Mouse (Mus musculus) heart, adult 2 months (tissue): ENCODE measurements at regions not wholly inside any gene's neighbourhood (a gene's known extent, or its start where the extent isn't known, plus 50 kb on each side); places are given as distances from the start of the nearest gene placed in this dataset.

Source experiments
- DNase-seq, 2 experiments: peaks; one replicate each; pipeline ENCODE4 v3.0.0; 2021
- H3K27ac ChIP-seq: fragments of 200-600 bp; 2 replicates; pipeline ENCODE4 v1.8.1; 2022
- H3K27me3 ChIP-seq: fragments of 200-500 bp; 2 replicates; pipeline ENCODE4 v1.6.1; 2012; ENCODE audit warnings: mild to moderate bottlenecking, low read length, inconsistent platforms, mixed read lengths; ENCODE audit not compliant: control insufficient read depth, insufficient read depth
- H3K36me3 ChIP-seq: fragments of 200-500 bp; 2 replicates; pipeline ENCODE4 v1.6.1; 2012; ENCODE audit warnings: low read length, inconsistent platforms; ENCODE audit not compliant: control insufficient read depth, insufficient read depth
- H3K4me1 ChIP-seq: fragments of 200-500 bp; 2 replicates; pipeline ENCODE4 v1.6.1; 2011; ENCODE audit warnings: low read length; ENCODE audit not compliant: control insufficient read depth, insufficient read depth
- H3K4me3 ChIP-seq: fragments of 200-600 bp; 2 replicates; pipeline ENCODE4 v1.8.1; 2022
- H3K79me2 ChIP-seq: fragments of 200-500 bp; replicated peaks from 2 replicates; pipeline ENCODE4 v1.6.1; 2012; ENCODE audit warnings: mild to moderate bottlenecking, inconsistent platforms, low read length, moderate library complexity, mixed read lengths; ENCODE audit not compliant: control insufficient read depth, insufficient read depth
- H3K9ac ChIP-seq: fragments of 200-500 bp; 2 replicates; pipeline ENCODE4 v1.6.1; 2012; ENCODE audit warnings: low read depth, mild to moderate bottlenecking, control low read depth, inconsistent platforms, low read length, mixed read lengths
- CTCF ChIP-seq: fragments of 200-600 bp; IDR thresholded peaks from 2 replicates; pipeline ENCODE4 v1.8.1; 2022; ENCODE audit warnings: antibody characterized with exemption, mild to moderate bottlenecking, moderate library complexity
- POLR2A ChIP-seq: fragments of 200-500 bp; IDR thresholded peaks from 2 replicates; pipeline ENCODE4 v1.6.1; 2011; ENCODE audit warnings: mild to moderate bottlenecking, low read depth, low read length, control low read depth; ENCODE audit not compliant: insufficient read depth
- WGBS: fragments of 180-500 bp; shearing (Covaris S2); methylation state at CpG from one replicate; pipeline ENCODE4 v1.1.7; 2018; 5-methylcytosine and 5-hydroxymethylcytosine counted together
- intact Hi-C: fragments of 180-260 bp; cut with DNase I; formaldehyde crosslinking; loops from one replicate; pipeline ENCODE4 v1.15.1; 2025

GRCm38 (mm10) chr9:34029503-34030169 is 456.1 kb upstream of the Kirrel3 start:
- H3K4me1 ChIP-seq: no peaks in the 10 kb centered on the region
- no peak overlapping the region for H3K4me3 ChIP-seq
- H3K9ac ChIP-seq: no peak overlapping the region
- no peaks in the 10 kb centered on the region for H3K27me3 ChIP-seq
- H3K36me3 ChIP-seq: no peaks in the 10 kb centered on the region
- 66% methylated on average over 10 of the region's 10 CpGs for WGBS
- no peaks in the 10 kb centered on the region for H3K79me2 ChIP-seq
- TF ChIP-seq POLR2A (no peak), CTCF (no peak)
- intact Hi-C loops: no loop called here
- H3K27ac ChIP-seq: no peak overlapping the region
- no peak for DNase-seq

GRCm38 (mm10) chr9:34054435-34054834 is 431.3 kb upstream of the Kirrel3 start:
- no peak overlapping the region for H3K9ac ChIP-seq
- no peak overlapping the region for H3K27ac ChIP-seq
- H3K4me3 ChIP-seq: no peak overlapping the region
- TF ChIP-seq CTCF: peak; percentile 55
- no peak for TF ChIP-seq POLR2A
- H3K79me2 ChIP-seq: no peaks in the 10 kb centered on the region
- H3K27me3 ChIP-seq: no peaks in the 10 kb centered on the region
- H3K36me3 ChIP-seq: no peaks in the 10 kb centered on the region
- no peak for DNase-seq
- 57% methylated on average over 2 of the region's 2 CpGs for WGBS
- intact Hi-C loops: loop anchor here (10.0 kb wide), 2 partner anchors 430 to 960 kb away; partner anchors contain the start of gene Kirrel3
- H3K4me1 ChIP-seq: no peaks in the 10 kb centered on the region
